Mouse (Mus musculus) CH12.LX (cell line): ENCODE data around the gene Arid5b. TPM values are rescaled to one million over a fixed set of nuclear protein-coding genes. Genes with fewer than 3 reads are reported as not detected.

ENCODE experiments used
- DNase-seq: peaks from one replicate; pipeline ENCODE4 v3.0.0-alpha.2; 2013; ENCODE audit errors: extremely low read depth
- H3K27ac ChIP-seq: 2 replicates; pipeline ENCODE4 v1.5.1; 2012; ENCODE audit warnings: low read depth, mild to moderate bottlenecking, control low read depth, moderate library complexity; ENCODE audit not compliant: insufficient read depth
- H3K27me3 ChIP-seq: replicated peaks from 2 replicates; pipeline ENCODE3; 2012; ENCODE audit warnings: inconsistent platforms
- H3K36me3 ChIP-seq, 2 experiments: replicated peaks in 1 of 2; 2 replicates each; pipeline versions ENCODE3 to v1.6.1; 2012; ENCODE audit warnings: inconsistent platforms in 1 of 2, low read length in 1 of 2, mild to moderate bottlenecking in 1 of 2, mixed read lengths in 1 of 2, moderate library complexity in 1 of 2; ENCODE audit not compliant: control insufficient read depth in 1 of 2, insufficient read depth in 1 of 2
- H3K4me1 ChIP-seq, 2 experiments: 2 replicates each; pipeline ENCODE4 v1.6.1; 2012; ENCODE audit warnings: inconsistent platforms in 1 of 2, moderate library complexity in 1 of 2; ENCODE audit not compliant: insufficient read depth in 2 of 2, control insufficient read depth in 1 of 2
- H3K4me2 ChIP-seq: 2 replicates; pipeline ENCODE4 v1.6.1; 2012; ENCODE audit warnings: low read depth, mild to moderate bottlenecking, control low read depth; ENCODE audit not compliant: poor library complexity, insufficient read depth, severe bottlenecking
- H3K4me3 ChIP-seq, 3 experiments: fragments of 150-350 bp in 1 of 3; sonication (generic) in 1 of 3; replicated peaks in 1 of 3; 2 replicates each; pipeline versions ENCODE3 to v1.5.1; 2011 to 2012; ENCODE audit warnings: low read depth in 2 of 3, low read length in 2 of 3, mild to moderate bottlenecking in 2 of 3, moderate library complexity in 2 of 3, control low read depth in 1 of 3, improper control_type of control experiment in 1 of 3, inconsistent platforms in 1 of 3, mixed read lengths in 1 of 3; ENCODE audit not compliant: poor library complexity in 1 of 3
- H3K79me2 ChIP-seq: replicated peaks from 2 replicates; pipeline ENCODE4 v1.6.1; 2012; ENCODE audit warnings: mild to moderate bottlenecking, moderate library complexity; ENCODE audit not compliant: control insufficient read depth, poor library complexity, insufficient read depth, severe bottlenecking; ENCODE audit errors: extremely low read depth
- H3K9ac ChIP-seq: 2 replicates; pipeline ENCODE4 v1.6.1; 2012; ENCODE audit warnings: low read depth, mild to moderate bottlenecking, control low read depth, moderate library complexity; ENCODE audit not compliant: insufficient read depth
- H3K9me3 ChIP-seq: replicated peaks from 2 replicates; pipeline ENCODE3; 2012; ENCODE audit warnings: low read length, inconsistent platforms, mixed read lengths
- CHD2 ChIP-seq: IDR thresholded peaks from 2 replicates; pipeline ENCODE4 v1.6.1; 2011; ENCODE audit warnings: low read length, improper control_type of control experiment
- CTCF ChIP-seq, 2 experiments: IDR thresholded peaks in 1 of 2; conservative IDR thresholded peaks in 1 of 2; 2 replicates each; pipeline ENCODE4 v1.5.1; 2011 to 2012; ENCODE audit warnings: low read depth in 2 of 2, low read length in 2 of 2, improper control_type of control experiment in 1 of 2, inconsistent platforms in 1 of 2, mild to moderate bottlenecking in 1 of 2, moderate library complexity in 1 of 2
- EP300 ChIP-seq: IDR thresholded peaks from 2 replicates; pipeline ENCODE4 v1.6.1; 2011; ENCODE audit warnings: low read length, improper control_type of control experiment
- GABPA ChIP-seq: IDR thresholded peaks from 2 replicates; pipeline ENCODE4 v1.6.1; 2012; ENCODE audit warnings: low read depth, low read length, improper control_type of control experiment, inconsistent platforms; ENCODE audit not compliant: insufficient replicate concordance
- HCFC1 ChIP-seq: IDR thresholded peaks from 2 replicates; pipeline ENCODE4 v1.6.1; 2012; ENCODE audit warnings: low read depth, mild to moderate bottlenecking, inconsistent platforms, low read length, improper control_type of control experiment
- MAFK ChIP-seq: IDR thresholded peaks from 2 replicates; pipeline ENCODE4 v1.6.1; 2011; ENCODE audit warnings: low read length, improper control_type of control experiment; ENCODE audit not compliant: insufficient replicate concordance
- MXI1 ChIP-seq: IDR thresholded peaks from 2 replicates; pipeline ENCODE4 v1.6.1; 2011; ENCODE audit warnings: mild to moderate bottlenecking, low read depth, low read length, improper control_type of control experiment
- NELFE ChIP-seq: IDR thresholded peaks from 2 replicates; pipeline ENCODE4 v1.6.1; 2011; ENCODE audit warnings: low read depth, low read length, improper control_type of control experiment
- POLR2AphosphoS2 ChIP-seq: IDR thresholded peaks from 2 replicates; pipeline ENCODE4 v1.6.1; 2011; ENCODE audit warnings: low read depth, low read length, improper control_type of control experiment
- TCF12 ChIP-seq: IDR thresholded peaks from 2 replicates; pipeline ENCODE4 v1.6.1; 2014; ENCODE audit warnings: low read depth, mild to moderate bottlenecking, inconsistent platforms, low read length, improper control_type of control experiment
- USF1 ChIP-seq: IDR thresholded peaks from 2 replicates; pipeline ENCODE4 v1.6.1; 2014; ENCODE audit warnings: low read depth, mild to moderate bottlenecking, inconsistent platforms, low read length, improper control_type of control experiment
- ZC3H11A ChIP-seq: IDR thresholded peaks from 2 replicates; pipeline ENCODE4 v1.6.1; 2012; ENCODE audit warnings: low read depth, mild to moderate bottlenecking, inconsistent platforms, low read length, improper control_type of control experiment
- ZKSCAN1 ChIP-seq: IDR thresholded peaks from 2 replicates; pipeline ENCODE4 v1.6.1; 2012; ENCODE audit warnings: low read depth, inconsistent platforms, low read length, improper control_type of control experiment, borderline replicate concordance
- ZMIZ1 ChIP-seq: IDR thresholded peaks from 2 replicates; pipeline ENCODE4 v1.6.1; 2012; ENCODE audit warnings: low read depth, mild to moderate bottlenecking, inconsistent platforms, low read length, improper control_type of control experiment
- ZNF384 ChIP-seq: IDR thresholded peaks from 2 replicates; pipeline ENCODE4 v1.6.1; 2012; ENCODE audit warnings: low read depth, low read length, improper control_type of control experiment, inconsistent platforms
- dilution Hi-C: fragments of 300-500 bp; cut with MboI; formaldehyde crosslinking; loops from 2 replicates; pipeline ENCODE4 v1.14.3; 2020; ENCODE audit warnings: low sequenced_read_pairs; ENCODE audit not compliant: extremely low pct_unique_long_range_greater_than_20kb, extremely low pct_ligation_motif_present
- in situ Hi-C: fragments of 300-500 bp; cut with MboI; formaldehyde crosslinking; loops from 3 replicates; pipeline ENCODE4 v1.14.3; 2019; ENCODE audit warnings: low sequenced_read_pairs, low pct_ligation_motif_present, low pct_unique_long_range_greater_than_20kb, mixed read lengths
- polyA plus RNA-seq: library from polyadenylated mRNA; unstranded; fragments of >175 nt; gene quantifications from 2 replicates; pipeline ENCODE4 v1.2.1, GENCODE M21; 2012; ENCODE audit warnings: low read depth; ENCODE audit not compliant: insufficient read length
- total RNA-seq, 2 experiments: library from RNA; depleted of rRNA; stranded (reverse); fragments of 300-350 nt in 1 of 2; fragments of >200 nt in 1 of 2; gene quantifications; 2 replicates each; pipeline ENCODE4 v1.2.3; 2012 to 2014

Arid5b gene
- total and polyA plus RNA-seq, 3 experiments, result 1.1 to 2.6 (median 1.8) TPM

DNA sequence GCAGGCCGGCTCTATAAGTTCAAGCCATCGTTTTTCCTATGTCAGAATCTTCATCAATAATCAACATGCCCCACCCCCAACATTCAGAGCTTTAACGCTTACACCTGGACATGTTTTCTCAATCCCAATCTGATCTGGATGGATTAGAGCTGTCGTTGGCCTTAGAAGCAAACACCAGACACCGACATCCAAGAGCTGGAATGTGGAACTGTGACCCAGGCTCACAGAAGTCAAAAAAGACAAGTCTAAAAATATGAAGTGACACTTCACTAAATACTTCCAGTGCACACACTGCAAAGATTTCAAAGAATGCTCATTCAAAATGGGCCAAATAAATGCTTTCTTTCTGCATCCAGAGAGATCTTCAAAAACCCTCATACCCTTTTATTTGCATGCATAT lies 144.5 kb downstream of the Arid5b start:
- DNase-seq, result no peak
- Histone ChIP-seq H3K9ac (no peak overlapping the region), H3K9me3 (no peaks in the 10 kb centered on the region), H3K4me1 (peaks cover 6 to 13% of the 10 kb centered on the region in 2 experiments; a peak in 2 of 4 replicates), H3K4me2 (no peak overlapping the region), H3K27ac (no peak overlapping the region), H3K79me2 (no peaks in the 10 kb centered on the region), H3K4me3 (no peak overlapping the region), H3K36me3 (peaks cover 6 to 41% of the 10 kb centered on the region in 2 experiments), H3K27me3 (no peaks in the 10 kb centered on the region)
- dilution Hi-C loops (no loop called here), in situ Hi-C loops (no loop called here)
- TF ChIP-seq ZMIZ1 (no peak), USF1 (no peak), MAFK (no peak), HCFC1 (no peak)

DNA sequence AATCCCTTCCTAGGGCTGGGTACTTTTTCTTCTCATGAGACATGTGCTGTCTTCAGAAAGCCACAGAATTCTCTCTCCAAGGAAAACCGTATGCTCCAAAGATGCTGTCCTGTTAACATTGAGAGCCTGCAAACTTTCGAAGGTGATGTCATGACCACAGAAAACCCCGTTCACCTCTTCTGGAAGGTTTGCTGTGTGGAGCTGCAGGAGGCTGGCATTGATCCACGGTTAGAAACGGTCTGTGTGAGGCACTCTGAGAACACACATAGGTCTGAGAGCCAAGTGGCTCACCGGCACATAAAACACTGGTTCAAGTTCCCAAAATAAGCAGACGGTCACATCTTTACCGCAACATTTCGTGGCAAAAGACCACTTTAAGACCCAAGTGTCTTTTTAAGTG lies 145.9 kb downstream of the Arid5b start:
- Histone ChIP-seq H3K79me2 (no peaks in the 10 kb centered on the region), H3K9ac (no peak overlapping the region), H3K27ac (no peak overlapping the region), H3K9me3 (no peaks in the 10 kb centered on the region), H3K4me2 (no peak overlapping the region), H3K4me1 (peaks cover 4 to 13% of the 10 kb centered on the region in 2 experiments; a peak in 2 of 4 replicates), H3K36me3 (peaks cover 6 to 33% of the 10 kb centered on the region in 2 experiments), H3K4me3 (no peak overlapping the region), H3K27me3 (no peaks in the 10 kb centered on the region)
- in situ Hi-C loops (no loop called here), dilution Hi-C loops (no loop called here)
- TF ChIP-seq USF1, result no peak
- no peak for TF ChIP-seq CTCF (conservative IDR thresholded peaks at IDR 0.05 in 1 of 2, IDR thresholded peaks at IDR 0.05 in 1 of 2; ENCODE audit: low read depth in 2 of 2, low read length in 2 of 2)
- no peak for TF ChIP-seq ZC3H11A
- no peak for DNase-seq

DNA sequence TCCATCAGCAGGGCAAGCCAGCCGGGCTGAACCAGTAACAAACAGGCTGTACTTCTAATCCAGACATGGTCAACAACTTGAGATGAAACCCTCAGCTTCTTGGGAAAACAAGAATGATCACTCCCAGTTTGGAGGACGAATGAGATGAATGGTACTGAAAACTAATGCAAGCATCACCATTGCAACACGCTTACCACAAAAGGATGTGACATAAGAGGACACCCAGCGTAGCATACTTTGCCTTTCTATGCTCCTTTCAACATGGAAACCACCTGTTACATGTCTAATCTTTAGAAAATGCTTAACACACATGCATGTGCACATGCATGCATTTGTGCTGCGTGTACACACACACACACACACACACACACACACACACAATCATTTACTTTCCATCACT lies 146.4 kb downstream of the Arid5b start:
- dilution Hi-C loops, result no loop called here
- no peak overlapping the region for H3K4me2 ChIP-seq
- TF ChIP-seq CTCF (conservative IDR thresholded peaks at IDR 0.05 in 1 of 2, IDR thresholded peaks at IDR 0.05 in 1 of 2; ENCODE audit: low read depth in 2 of 2, low read length in 2 of 2) (no peak), TCF12 (no peak), ZNF384 (no peak), GABPA (no peak), EP300 (no peak), ZKSCAN1 (no peak), NELFE (no peak), CHD2 (no peak), ZMIZ1 (no peak), MXI1 (no peak), POLR2AphosphoS2 (no peak)
- TF ChIP-seq, all 38 proteins: peak for 0
- H3K36me3 ChIP-seq, result peaks cover 6 to 34% of the 10 kb centered on the region in 2 experiments
- H3K27ac ChIP-seq, result no peak overlapping the region
- no peak overlapping the region for H3K9ac ChIP-seq
- H3K27me3 ChIP-seq, result no peaks in the 10 kb centered on the region
- in situ Hi-C loops, result no loop called here
- H3K4me1 ChIP-seq, result peaks cover 3 to 13% of the 10 kb centered on the region in 2 experiments; a peak in 2 of 4 replicates
- H3K4me3 ChIP-seq, result no peak overlapping the region
- no peak for DNase-seq
- no peaks in the 10 kb centered on the region for H3K9me3 ChIP-seq
- H3K79me2 ChIP-seq, result no peaks in the 10 kb centered on the region
